Mouse (Mus musculus) lung, postnatal 25 days (tissue): Measurements from ENCODE around the gene Pax6.

Experiments
- DNase-seq: peaks from one replicate; pipeline ENCODE4 v3.0.0; 2022; ENCODE audit warnings: low spot score

Pax6 gene

GRCm38 (mm10) chr2:105684991-105685650, 16.4 kb downstream of the Pax6 start:
- DNase-seq: no peak

GRCm38 (mm10) chr2:105685651-105686050, 17.0 kb downstream of the Pax6 start:
- no peak for DNase-seq

GRCm38 (mm10) chr2:105686363-105687316, 17.9 kb downstream of the Pax6 start:
- no peak for DNase-seq

GRCm38 (mm10) chr2:105687317-105687991, 18.8 kb downstream of the Pax6 start:
- no peak for DNase-seq

- DNase-seq: no peak
Measured at GRCm38 (mm10) chr2:105688011-105688410, 19.3 kb downstream of the Pax6 start.

- no peak for DNase-seq
Measured at GRCm38 (mm10) chr2:105688436-105689303, 20.0 kb downstream of the Pax6 start.

GRCm38 (mm10) chr2:105689304-105689770, 20.6 kb downstream of the Pax6 start:
- no peak for DNase-seq

GRCm38 (mm10) chr2:105689771-105690639, 21.3 kb downstream of the Pax6 start:
- no peak for DNase-seq

GRCm38 (mm10) chr2:105691296-105691695, 22.6 kb downstream of the Pax6 start:
- no peak for DNase-seq

- DNase-seq: no peak
Measured at GRCm38 (mm10) chr2:105697741-105698140, 29.0 kb downstream of the Pax6 start.

- no peak for DNase-seq
Measured at GRCm38 (mm10) chr2:105698631-105699030, 29.9 kb downstream of the Pax6 start.

- DNase-seq: no peak
Measured at GRCm38 (mm10) chr2:105701781-105702180, 33.1 kb downstream of the Pax6 start.

GRCm38 (mm10) chr2:105702586-105702985, 33.9 kb downstream of the Pax6 start:
- no peak for DNase-seq

GRCm38 (mm10) chr2:105705320-105705719, 36.6 kb downstream of the Pax6 start:
- no peak for DNase-seq

GRCm38 (mm10) chr2:105709126-105709525, 40.4 kb downstream of the Pax6 start:
- DNase-seq: no peak

- DNase-seq: no peak
Measured at GRCm38 (mm10) chr2:105710511-105710910, 41.8 kb downstream of the Pax6 start.

- DNase-seq: no peak
Measured at GRCm38 (mm10) chr2:105715409-105716115, 46.9 kb downstream of the Pax6 start.

GRCm38 (mm10) chr2:105726657-105727056, 58.0 kb downstream of the Pax6 start:
- no peak for DNase-seq

- no peak for DNase-seq
Measured at GRCm38 (mm10) chr2:105730704-105731103, 62.0 kb downstream of the Pax6 start.

- DNase-seq: no peak
Measured at GRCm38 (mm10) chr2:105736166-105736565, 67.5 kb downstream of the Pax6 start.
